Mouse (Mus musculus): Measurements from ENCODE around the gene C1qtnf9. TPM values are rescaled to one million over a fixed set of nuclear protein-coding genes. Genes with fewer than 3 reads are reported as not detected.
A peak's percentile ranks its signal among the peaks of the same experiment; 100 is the strongest.

Gene C1qtnf9
- total and polyA plus RNA-seq, 2 experiments = 0.07 to 0.46 TPM

DNA sequence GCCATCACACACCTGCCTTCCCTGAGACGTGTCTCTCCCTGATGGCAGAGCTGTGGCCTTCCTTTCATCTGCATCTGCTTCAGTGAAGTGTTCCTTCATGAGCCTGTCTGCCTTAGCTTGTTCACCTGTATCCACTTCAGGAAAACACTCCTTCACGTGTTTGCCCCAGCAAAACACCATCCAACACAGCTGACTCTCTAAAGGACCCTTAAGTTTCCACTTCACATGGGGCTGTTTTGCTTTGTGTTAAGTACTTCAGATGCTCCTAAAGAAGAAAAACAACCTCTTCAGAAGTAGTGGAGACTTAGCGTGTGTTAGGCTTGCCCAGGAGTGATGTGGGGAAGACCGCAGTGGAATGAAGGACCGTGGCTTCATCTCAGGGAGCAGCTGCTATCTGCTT lies 47.2 kb downstream of the C1qtnf9 start:
- H3K9ac ChIP-seq (ENCODE audit: low read depth, low read length) = no peak overlapping the region
- no peaks in the 10 kb centered on the region for H3K4me1 ChIP-seq (ENCODE audit: control insufficient read depth, insufficient read depth, low read length)
- H3K4me3 ChIP-seq (ENCODE audit: insufficient read depth, low read depth, low read length) = no peak overlapping the region
- TF ChIP-seq POLR2A (IDR thresholded peaks at IDR 0.05; ENCODE audit: extremely low read depth, insufficient read depth, low read length) = no peak
- no peak for TF ChIP-seq CTCF (IDR thresholded peaks at IDR 0.05; ENCODE audit: low read depth, low read length)
- 95% methylated on average over 5 of the region's 5 CpGs for WGBS
- no peak overlapping the region for H3K27ac ChIP-seq (replicated peaks; ENCODE audit: insufficient read depth, low read depth, low read length)
- H3K36me3 ChIP-seq (ENCODE audit: control insufficient read depth, insufficient read depth, low read length) = peaks cover 11% of the 10 kb centered on the region
- H3K27me3 ChIP-seq (ENCODE audit: control insufficient read depth, insufficient read depth, low read length) = no peaks in the 10 kb centered on the region
- H3K79me2 ChIP-seq (ENCODE audit: control insufficient read depth, insufficient read depth, low read length) = no peaks in the 10 kb centered on the region
- DNase-seq (ENCODE audit: extremely low read depth, low read depth, low spot score) = no peak

DNA sequence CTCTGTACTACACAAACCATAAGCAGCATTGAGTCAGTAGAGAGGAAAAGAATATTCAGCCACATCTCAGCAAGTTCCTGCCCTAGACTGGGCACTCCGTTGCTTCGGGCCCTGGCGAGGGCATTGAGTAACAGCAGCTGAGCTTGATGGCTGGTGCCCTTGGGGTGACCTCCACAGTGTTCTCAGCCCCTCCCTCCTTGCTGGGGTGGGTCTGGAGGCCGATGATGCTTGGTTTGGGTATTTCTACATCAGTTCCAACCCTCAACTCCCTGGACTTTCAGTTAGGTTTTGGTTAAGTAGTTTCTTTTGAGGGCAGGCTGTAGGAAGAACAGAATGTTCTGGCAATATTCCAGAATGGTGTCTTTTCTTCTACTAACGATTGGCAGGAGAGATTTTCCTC lies 50.1 kb downstream of the C1qtnf9 start:
- Histone ChIP-seq H3K79me2 (ENCODE audit: control insufficient read depth, insufficient read depth, low read length) (no peaks in the 10 kb centered on the region), H3K36me3 (ENCODE audit: control insufficient read depth, insufficient read depth, low read length) (peaks cover 2% of the 10 kb centered on the region; the same call in 1 of the 2 replicates), H3K4me1 (ENCODE audit: control insufficient read depth, insufficient read depth, low read length) (no peaks in the 10 kb centered on the region), H3K27me3 (ENCODE audit: control insufficient read depth, insufficient read depth, low read length) (no peaks in the 10 kb centered on the region), H3K27ac (replicated peaks; ENCODE audit: insufficient read depth, low read depth, low read length) (no peak overlapping the region), H3K9ac (ENCODE audit: low read depth, low read length) (no peak overlapping the region), H3K4me3 (ENCODE audit: insufficient read depth, low read depth, low read length) (no peak overlapping the region)
- WGBS = 79% methylated on average over 5 of the region's 5 CpGs
- no peak for DNase-seq (ENCODE audit: extremely low read depth, low read depth, low spot score)
- TF ChIP-seq CTCF (IDR thresholded peaks at IDR 0.05; ENCODE audit: low read depth, low read length) (no peak), POLR2A (IDR thresholded peaks at IDR 0.05; ENCODE audit: extremely low read depth, insufficient read depth, low read length) (no peak)

DNA sequence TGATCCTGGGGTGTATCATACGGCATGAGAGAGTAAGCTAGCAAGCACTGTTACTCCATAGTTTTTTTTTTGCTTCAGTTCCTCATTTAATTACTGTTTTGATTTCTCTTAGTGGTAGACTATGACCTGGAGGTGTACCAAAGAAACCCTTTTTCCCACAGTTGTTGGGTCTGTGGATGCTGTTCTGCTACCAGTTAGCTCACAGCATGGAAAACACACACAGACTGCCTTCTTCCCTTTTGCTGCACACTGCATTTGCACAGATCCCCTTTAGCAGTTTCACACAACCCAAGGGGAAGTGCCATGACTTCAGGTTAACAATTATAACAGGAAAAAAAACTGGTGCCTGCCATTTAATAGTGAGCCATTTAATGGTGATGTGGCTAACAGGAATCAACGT lies 62.2 kb downstream of the C1qtnf9 start:
- H3K4me3 ChIP-seq (ENCODE audit: insufficient read depth, low read depth, low read length) = no peak overlapping the region
- no peaks in the 10 kb centered on the region for H3K79me2 ChIP-seq (ENCODE audit: control insufficient read depth, insufficient read depth, low read length)
- H3K9ac ChIP-seq (ENCODE audit: low read depth, low read length) = no peak overlapping the region
- H3K36me3 ChIP-seq (ENCODE audit: control insufficient read depth, insufficient read depth, low read length) = peaks cover 27% of the 10 kb centered on the region
- no peak overlapping the region for H3K27ac ChIP-seq (replicated peaks; ENCODE audit: insufficient read depth, low read depth, low read length)
- no peaks in the 10 kb centered on the region for H3K4me1 ChIP-seq (ENCODE audit: control insufficient read depth, insufficient read depth, low read length)
- TF ChIP-seq POLR2A (IDR thresholded peaks at IDR 0.05; ENCODE audit: extremely low read depth, insufficient read depth, low read length) (no peak), CTCF (IDR thresholded peaks at IDR 0.05; ENCODE audit: low read depth, low read length) (no peak)
- peak; percentile 30 for DNase-seq (ENCODE audit: extremely low read depth, low read depth, low spot score)
- 91% methylated on average over 2 of the region's 2 CpGs for WGBS
- H3K27me3 ChIP-seq (ENCODE audit: control insufficient read depth, insufficient read depth, low read length) = no peaks in the 10 kb centered on the region

Other genes starting within 250 kb of the C1qtnf9 start
- 20.6 and 47.8 TPM in 2 replicates for gene Spata13, start 134.1 kb upstream of the C1qtnf9 start, total RNA-seq (2014; rRNA removed)
- gene Spata13, start 134.1 kb upstream of the C1qtnf9 start, polyA plus RNA-seq (2012; rRNA removed) = 9.7 and 11.9 TPM in 2 replicates
- 26.0 and 30.1 TPM in 2 replicates for gene Mipep, start 16.4 kb downstream of the C1qtnf9 start, total RNA-seq (2014; rRNA removed)
- 13.9 and 15.2 TPM in 2 replicates for gene Mipep, start 16.4 kb downstream of the C1qtnf9 start, polyA plus RNA-seq (2012; rRNA removed)